Mouse (Mus musculus) CH12.LX (cell line): ENCODE results near the gene Rdh5.

Experiments used
- CTCF ChIP-seq, 2 experiments: IDR thresholded peaks in 1 of 2; conservative IDR thresholded peaks in 1 of 2; 2 replicates each; pipeline ENCODE4 v1.5.1; 2011 to 2012; ENCODE audit warnings: low read depth in 2 of 2, low read length in 2 of 2, improper control_type of control experiment in 1 of 2, inconsistent platforms in 1 of 2, mild to moderate bottlenecking in 1 of 2, moderate library complexity in 1 of 2
- EP300 ChIP-seq: IDR thresholded peaks from 2 replicates; pipeline ENCODE4 v1.6.1; 2011; ENCODE audit warnings: low read length, improper control_type of control experiment
- MXI1 ChIP-seq: IDR thresholded peaks from 2 replicates; pipeline ENCODE4 v1.6.1; 2011; ENCODE audit warnings: mild to moderate bottlenecking, low read depth, low read length, improper control_type of control experiment

DNA sequence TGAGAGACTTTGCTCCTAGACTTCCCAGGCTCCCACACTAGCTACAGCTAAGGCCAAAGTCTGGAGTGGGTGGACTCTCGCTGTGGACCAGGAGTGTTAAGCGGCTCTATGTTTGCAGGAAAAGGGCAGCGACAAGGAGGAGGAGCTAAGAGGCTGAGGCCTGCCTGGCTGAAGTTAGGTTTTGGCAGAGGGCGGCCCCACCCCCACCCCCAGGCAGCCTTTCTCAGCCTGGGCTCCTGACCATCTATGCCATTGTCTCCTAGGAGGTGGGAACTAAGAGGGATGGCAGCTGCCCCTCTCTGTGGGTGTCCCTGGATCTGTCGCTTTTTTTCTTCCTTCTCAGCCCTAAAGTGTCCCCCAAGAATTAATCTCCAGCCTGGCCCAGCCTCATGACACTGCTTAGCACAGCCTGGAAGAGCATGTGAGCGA, 3.5 kb downstream of the Rdh5 start:
- TF ChIP-seq CTCF (conservative IDR thresholded peaks at IDR 0.05 in 1 of 2, IDR thresholded peaks at IDR 0.05 in 1 of 2; ENCODE audit: low read depth in 2 of 2, low read length in 2 of 2) (no peak), EP300 (no peak), MXI1 (no peak)
